Mouse (Mus musculus): ENCODE measurements around the gene Gapdhs.
"Not testable (repeated sequence)": the region's sequence is repeated elsewhere in the genome, so short reads cannot be mapped to it uniquely, and the experiment has no call there.

Gene Gapdhs

GRCm38 (mm10) chr7:30744022-30744598, 629 bp upstream of the Gapdhs start:
- peak; percentile 80 for DNase-seq (ENCODE audit: low spot score)

GRCm38 (mm10) chr7:30742570-30742969, 911 bp downstream of the Gapdhs start:
- not testable (repeated sequence) for DNase-seq (ENCODE audit: low spot score)

GRCm38 (mm10) chr7:30736211-30736610, 7.3 kb downstream of the Gapdhs start:
- DNase-seq (ENCODE audit: low spot score), result no peak

- not testable (repeated sequence) for DNase-seq (ENCODE audit: low spot score)
These were observed 13.3 kb downstream of the Gapdhs start for GRCm38 (mm10) chr7:30730064-30730722.

- DNase-seq (ENCODE audit: low spot score), result peak; percentile 95
These were observed 14.0 kb downstream of the Gapdhs start, which contains the start of gene Tmem147 for GRCm38 (mm10) chr7:30729396-30730063. Gene Tmem147, minus strand, starts transcription at chr7:30729540.

GRCm38 (mm10) chr7:30728739-30729395, 14.6 kb downstream of the Gapdhs start:
- DNase-seq (ENCODE audit: low spot score), result no peak

GRCm38 (mm10) chr7:30728214-30728613, 15.3 kb downstream of the Gapdhs start:
- no peak for DNase-seq (ENCODE audit: low spot score)

- DNase-seq (ENCODE audit: low spot score), result no peak
These were observed 20.1 kb downstream of the Gapdhs start for GRCm38 (mm10) chr7:30723274-30723953.

GRCm38 (mm10) chr7:30721286-30721685, 22.2 kb downstream of the Gapdhs start:
- DNase-seq (ENCODE audit: low spot score), result no peak

- DNase-seq (ENCODE audit: low spot score), result no peak
These were observed 23.8 kb downstream of the Gapdhs start for GRCm38 (mm10) chr7:30719669-30720068.

- no peak for DNase-seq (ENCODE audit: low spot score)
These were observed 25.8 kb downstream of the Gapdhs start for GRCm38 (mm10) chr7:30717716-30718046.

- peak; percentile 60 for DNase-seq (ENCODE audit: low spot score)
These were observed 26.3 kb downstream of the Gapdhs start for GRCm38 (mm10) chr7:30717006-30717715.

GRCm38 (mm10) chr7:30711942-30712341, 31.5 kb downstream of the Gapdhs start, which contains the start of gene Atp4a:
Gene Atp4a, plus strand, starts transcription at chr7:30712209.
- no peak for DNase-seq (ENCODE audit: low spot score)

GRCm38 (mm10) chr7:30707441-30707840, 36.0 kb downstream of the Gapdhs start:
- no peak for DNase-seq (ENCODE audit: low spot score)

- DNase-seq (ENCODE audit: low spot score), result no peak
These were observed 37.1 kb downstream of the Gapdhs start for GRCm38 (mm10) chr7:30706214-30706882.

- DNase-seq (ENCODE audit: low spot score), result no peak
These were observed 44.9 kb downstream of the Gapdhs start, which contains the start of gene 2200002J24Rik for GRCm38 (mm10) chr7:30698589-30698988. Gene 2200002J24Rik, plus strand, starts transcription at chr7:30698926.

- DNase-seq (ENCODE audit: low spot score), result peak; percentile 21
These were observed 45.4 kb downstream of the Gapdhs start for GRCm38 (mm10) chr7:30698101-30698500.

- DNase-seq (ENCODE audit: low spot score), result no peak
These were observed 55.2 kb downstream of the Gapdhs start for GRCm38 (mm10) chr7:30688325-30688724.

GRCm38 (mm10) chr7:30683425-30683824, 60.1 kb downstream of the Gapdhs start:
- no peak for DNase-seq (ENCODE audit: low spot score)

- DNase-seq (ENCODE audit: low spot score), result no peak
These were observed 61.6 kb downstream of the Gapdhs start for GRCm38 (mm10) chr7:30681897-30682296.

Data from lung, postnatal 25 days (tissue).